ENCODE assay signal across 13 mouse cellular contexts in genomic region chr3:156256719-156257118, GRCm38 (mm10).
DNase-seq lines count a peak whose midpoint lies in the region; ATAC-seq and TF ChIP-seq lines count a peak whose summit lies in the region.
"Had no signal": no experiment of that assay in that cellular context is flagged by ENCODE, and none has a peak within 500 bp of the region (broad histone marks: within the 10 kb centered on the region; RNA-seq: fewer than 3 reads in every experiment).

No protein-coding gene starts in this region.

- H3K9me3 ChIP-seq in intestine, embryonic 14.5 days (ENCODE audit: control insufficient read depth, low read length): no peaks in the 10 kb centered on the region
- no peaks in the 10 kb centered on the region for H3K9me3 ChIP-seq in hindbrain, embryonic 10.5 days
- H3K9me3 ChIP-seq: liver, embryonic 13.5 days had no signal

- no peak for TF ChIP-seq CTCF in left cerebral cortex, adult 2 months (IDR thresholded peaks at IDR 0.05)

- H3K9ac ChIP-seq in intestine, embryonic 14.5 days (ENCODE audit: low read length): no peak overlapping the region
- H3K9ac ChIP-seq: liver, embryonic 13.5 days had no signal

- H3K4me3 ChIP-seq in intestine, embryonic 14.5 days (ENCODE audit: low read depth, low read length): no peak overlapping the region
- no peak overlapping the region for H3K4me3 ChIP-seq in hindbrain, embryonic 10.5 days
- no peak overlapping the region for H3K4me3 ChIP-seq in left cerebral cortex, adult 2 months
- H3K4me3 ChIP-seq: erythroblast, embryonic 14.5 days; liver, embryonic 13.5 days had no signal

- WGBS in intestine, embryonic 14.5 days: 63% methylated on average over 7 of the region's 7 CpGs
- WGBS in hindbrain, embryonic 10.5 days: 97% methylated on average over 7 of the region's 7 CpGs

- ATAC-seq in frontal cortex, adult (ENCODE audit: low TSS enrichment): 0 out of 2 replicates have a peak, but pooled peaks have one; percentile 31
- ATAC-seq in intestine, embryonic 14.5 days (replicated peaks; ENCODE audit: low FRiP score, low TSS enrichment, low read depth): peak; percentile 53; the same call in 1 of the 2 replicates

- H3K27ac ChIP-seq in intestine, embryonic 14.5 days (ENCODE audit: low read depth): no peak overlapping the region
- no peak overlapping the region for H3K27ac ChIP-seq in hindbrain, embryonic 10.5 days
- no peak overlapping the region for H3K27ac ChIP-seq in left cerebral cortex, adult 2 months
- H3K27ac ChIP-seq: liver, embryonic 13.5 days had no signal

- no peaks in the 10 kb centered on the region for H3K27me3 ChIP-seq in intestine, embryonic 14.5 days (replicated peaks; ENCODE audit: control insufficient read depth, insufficient read depth, low read length)
- H3K27me3 ChIP-seq in hindbrain, embryonic 10.5 days (ENCODE audit: insufficient read depth, poor library complexity, severe bottlenecking): no peaks in the 10 kb centered on the region
- H3K27me3 ChIP-seq: liver, embryonic 13.5 days had no signal

- no peaks in the 10 kb centered on the region for H3K36me3 ChIP-seq in intestine, embryonic 14.5 days (ENCODE audit: control insufficient read depth, insufficient read depth, low read length)
- no peaks in the 10 kb centered on the region for H3K36me3 ChIP-seq in hindbrain, embryonic 10.5 days
- H3K36me3 ChIP-seq: liver, embryonic 13.5 days had no signal

- no peak for DNase-seq in frontal cortex, postnatal 14 days (ENCODE audit: low spot score in 2 of 2)
- no peak for DNase-seq in intestine, embryonic 14.5 days (ENCODE audit: low spot score)
- DNase-seq in kidney, postnatal 14 days: peak; percentile 50
- DNase-seq in lung, postnatal 4 days: peak; percentile 36 to 71
- DNase-seq in MN1 (ENCODE audit: low spot score): no peak
- DNase-seq in hindbrain, embryonic 10.5 days (ENCODE audit: low spot score): no peak
- DNase-seq in left cerebral cortex, adult 2 months (ENCODE audit: extremely low spot score in 1 of 2, low spot score in 2 of 2): no peak
- DNase-seq: cerebellum, adult 11-12 months; embryo, embryonic 11 days; liver, embryonic 13.5 days had no signal

- intact Hi-C loops in left cerebral cortex, adult 2 months (cut with DNase I): no loop called here

- no peaks in the 10 kb centered on the region for H3K4me1 ChIP-seq in intestine, embryonic 14.5 days (replicated peaks; ENCODE audit: control insufficient read depth, insufficient read depth, low read length)
- H3K4me1 ChIP-seq in hindbrain, embryonic 10.5 days (replicated peaks): peaks cover 8% of the 10 kb centered on the region
- H3K4me1 ChIP-seq: liver, embryonic 13.5 days had no signal

- H3K4me2 ChIP-seq in intestine, embryonic 14.5 days (ENCODE audit: low read length): no peak overlapping the region
- H3K4me2 ChIP-seq: liver, embryonic 13.5 days; midbrain, embryonic 11.5 days had no signal

Comparison
In these comparisons a context has a peak if more than half of its experiments do, and no peak if none do; other contexts are left out.
1. DNase-seq: peak in kidney, postnatal 14 days (single experiment) and lung, postnatal 4 days (2 of 2); none in frontal cortex, postnatal 14 days (0 of 2), intestine, embryonic 14.5 days (single experiment), MN1 (single experiment), hindbrain, embryonic 10.5 days (single experiment) and left cerebral cortex, adult 2 months (0 of 2).